Mouse (Mus musculus) heart, postnatal 10 days (tissue): ENCODE data around the gene Hist1h2ao. TPM values are rescaled to one million over a fixed set of nuclear protein-coding genes. Genes with fewer than 3 reads are reported as not detected.
A peak's percentile ranks its signal among the peaks of the same experiment; 100 is the strongest.
"Not testable (repeated sequence)": the region's sequence is repeated elsewhere in the genome, so short reads cannot be mapped to it uniquely, and the experiment has no call there.

Experiments
- DNase-seq, 2 experiments: peaks; one replicate each; pipeline ENCODE4 v3.0.0; 2021
- intact Hi-C: fragments of 180-260 bp; cut with DNase I; formaldehyde crosslinking; loops from one replicate; pipeline ENCODE4 v1.15.1; 2025
- total RNA-seq, 2 experiments: library from RNA; stranded (reverse); gene quantifications; 2 replicates each; pipeline ENCODE4 v1.2.3; 2021

Hist1h2ao gene
- total RNA-seq, 2 experiments from 2014 or later, result not detected

DNA sequence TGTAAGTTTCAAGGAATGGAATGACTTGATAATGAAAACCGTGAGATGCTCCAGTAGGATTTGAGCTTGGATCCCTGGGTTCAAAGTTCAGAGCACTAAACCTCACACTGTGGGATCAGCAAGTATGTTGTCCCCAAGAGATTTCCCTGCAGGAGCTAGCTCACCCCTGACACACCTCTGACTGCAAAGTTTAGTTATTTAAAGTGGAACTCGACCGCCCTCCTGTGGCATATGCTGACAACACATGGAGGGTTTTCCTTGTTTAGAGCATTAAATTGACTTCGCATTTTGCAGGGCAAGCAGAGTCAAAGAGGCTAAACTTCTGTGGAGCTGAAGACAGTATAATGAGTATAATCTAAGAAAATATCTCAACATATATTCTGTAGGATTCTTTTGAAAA is 7.2 kb upstream of the Hist1h2ao start:
- DNase-seq, intact Hi-C loops: not testable (repeated sequence)

- DNase-seq, intact Hi-C loops: not testable (repeated sequence)
These were observed 809 bp downstream of the Hist1h2ao start for GRCm38 (mm10) chr13:21811074-21811473.

GRCm38 (mm10) chr13:21811539-21811938 is 1.3 kb downstream of the Hist1h2ao start, which contains the start of gene Hist1h4m:
Gene Hist1h4m, plus strand, starts transcription at chr13:21811746.
- intact Hi-C loops, result not testable (repeated sequence)
- DNase-seq, result peak; percentile 39 to 52

DNA sequence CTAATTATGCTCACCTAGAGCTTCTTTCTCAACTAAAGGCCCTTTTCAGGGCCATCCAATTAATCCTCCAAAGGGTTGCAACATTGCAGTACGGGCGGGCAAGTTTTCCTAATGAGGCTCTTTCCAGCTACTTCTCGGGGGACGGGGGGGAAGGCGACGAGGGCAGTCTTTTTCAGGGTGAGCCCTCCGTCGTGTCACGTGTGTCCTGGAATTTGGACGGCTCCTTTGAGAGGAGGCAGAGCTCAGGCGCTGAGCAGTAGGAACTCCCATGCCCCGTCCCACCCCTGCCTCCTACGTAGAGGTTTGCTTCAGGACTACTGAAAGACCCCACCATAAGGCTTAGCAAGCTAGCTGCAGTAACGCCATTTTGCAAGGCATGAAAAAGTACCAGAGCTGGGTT is 1.8 kb downstream of the Hist1h2ao start:
- intact Hi-C loops, DNase-seq: not testable (repeated sequence)

DNA sequence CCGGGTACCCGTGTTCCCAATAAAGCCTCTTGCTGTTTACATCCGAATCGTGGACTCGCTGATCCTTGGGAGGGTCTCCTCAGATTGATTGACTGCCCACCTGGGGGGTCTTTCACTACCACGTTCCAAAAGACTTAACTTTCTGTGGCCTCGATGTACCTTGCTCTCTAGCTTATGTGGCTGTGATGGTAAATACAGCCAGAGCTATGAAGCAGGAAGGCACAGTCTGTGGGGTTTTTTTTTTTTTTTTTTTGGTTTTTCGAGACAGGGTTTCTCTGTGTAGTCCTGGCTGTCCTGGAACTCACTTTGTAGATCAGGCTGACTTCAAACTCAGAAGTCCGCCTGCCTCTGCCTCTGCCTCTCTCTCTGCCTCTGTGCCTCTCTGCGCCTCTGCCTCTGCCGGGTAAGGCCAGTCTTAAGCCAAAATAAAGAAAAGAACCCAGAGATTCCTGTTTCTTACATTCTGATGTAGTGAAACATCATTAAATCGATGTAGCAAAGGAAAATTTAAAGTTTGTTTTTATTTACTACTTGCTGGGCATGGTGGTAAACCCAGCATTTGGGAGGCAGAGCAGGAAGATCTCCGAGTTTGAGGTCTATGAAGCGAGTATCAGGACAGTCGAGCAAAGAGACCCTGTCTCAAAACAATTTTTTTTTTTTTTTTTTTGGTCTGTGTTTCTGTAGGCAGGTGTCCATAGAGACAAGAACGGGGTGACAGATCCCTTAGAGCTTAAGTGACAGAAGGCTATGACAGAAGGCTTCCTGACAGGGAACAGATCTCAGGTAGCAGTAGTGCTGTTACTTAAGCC is 10.0 kb downstream of the Hist1h2ao start:
- not testable (repeated sequence) for DNase-seq

GRCm38 (mm10) chr13:21828511-21828910 is 18.2 kb downstream of the Hist1h2ao start:
- no peak for DNase-seq
- intact Hi-C loops, result loop anchor here (10.0 kb wide), 2 partner anchors 206 to 1916 kb away; partner anchors contain the start of genes Hist1h2ah, Hist1h2bb, Hist1h2bk and Hist1h3c

More for the DNA sequence above, 10.0 kb downstream of the Hist1h2ao start:
- intact Hi-C loops, result loop anchor here (10.0 kb wide), 2 partner anchors 215 to 1925 kb away; partner anchors contain the start of genes Hist1h2ah, Hist1h2bb, Hist1h2bk and Hist1h3c

- no peak for DNase-seq
- intact Hi-C loops, result no loop called here
These were observed 20.1 kb downstream of the Hist1h2ao start for GRCm38 (mm10) chr13:21830344-21830743.

DNA sequence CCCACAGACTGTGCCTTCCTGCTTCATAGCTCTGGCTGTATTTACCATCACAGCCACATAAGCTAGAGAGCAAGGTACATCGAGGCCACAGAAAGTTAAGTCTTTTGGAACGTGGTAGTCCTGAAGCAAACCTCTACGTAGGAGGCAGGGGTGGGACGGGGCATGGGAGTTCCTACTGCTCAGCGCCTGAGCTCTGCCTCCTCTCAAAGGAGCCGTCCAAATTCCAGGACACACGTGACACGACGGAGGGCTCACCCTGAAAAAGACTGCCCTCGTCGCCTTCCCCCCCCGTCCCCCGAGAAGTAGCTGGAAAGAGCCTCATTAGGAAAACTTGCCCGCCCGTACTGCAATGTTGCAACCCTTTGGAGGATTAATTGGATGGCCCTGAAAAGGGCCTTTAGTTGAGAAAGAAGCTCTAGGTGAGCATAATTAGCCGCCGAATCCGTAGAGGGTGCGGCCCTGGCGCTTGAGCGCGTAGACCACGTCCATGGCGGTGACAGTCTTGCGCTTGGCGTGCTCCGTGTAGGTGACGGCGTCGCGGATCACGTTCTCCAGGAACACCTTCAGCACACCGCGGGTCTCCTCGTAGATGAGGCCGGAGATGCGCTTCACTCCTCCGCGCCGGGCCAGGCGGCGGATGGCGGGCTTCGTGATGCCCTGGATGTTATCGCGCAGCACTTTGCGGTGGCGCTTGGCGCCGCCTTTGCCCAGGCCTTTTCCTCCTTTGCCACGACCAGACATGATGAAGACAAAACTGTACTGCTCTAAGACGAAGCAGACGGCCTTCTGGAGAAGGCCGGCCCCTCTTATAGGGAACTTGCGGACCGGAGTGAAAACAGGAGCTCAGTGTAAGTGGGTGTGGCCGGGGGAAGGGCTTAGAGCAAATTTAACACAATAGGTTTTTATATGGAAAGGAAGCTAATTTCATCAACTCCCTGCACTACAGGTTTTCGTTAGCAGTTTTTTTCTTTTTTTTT is 21.4 kb downstream of the Hist1h2ao start, which contains the start of gene Hist1h4n:
TSS of gene Hist1h4n (minus strand) at position 779 of the 977 bp plus-strand sequence.
- intact Hi-C loops, result not testable (repeated sequence)
- DNase-seq, result peak; percentile 25 to 30

- DNase-seq, intact Hi-C loops: not testable (repeated sequence)
These were observed 23.2 kb downstream of the Hist1h2ao start, which contains the start of the genes Hist1h2ap and Hist1h2br for GRCm38 (mm10) chr13:21833461-21833860. Gene Hist1h2ap, minus strand, starts transcription at chr13:21833507. Gene Hist1h2br, plus strand, starts transcription at chr13:21833743.

- DNase-seq, intact Hi-C loops: not testable (repeated sequence)
These were observed 30.2 kb downstream of the Hist1h2ao start for GRCm38 (mm10) chr13:21840508-21840907.

GRCm38 (mm10) chr13:21846356-21846755 is 36.1 kb downstream of the Hist1h2ao start:
- intact Hi-C loops, DNase-seq: not testable (repeated sequence)

GRCm38 (mm10) chr13:21847883-21848282 is 37.6 kb downstream of the Hist1h2ao start:
- intact Hi-C loops, result no loop called here
- DNase-seq, result no peak

DNA sequence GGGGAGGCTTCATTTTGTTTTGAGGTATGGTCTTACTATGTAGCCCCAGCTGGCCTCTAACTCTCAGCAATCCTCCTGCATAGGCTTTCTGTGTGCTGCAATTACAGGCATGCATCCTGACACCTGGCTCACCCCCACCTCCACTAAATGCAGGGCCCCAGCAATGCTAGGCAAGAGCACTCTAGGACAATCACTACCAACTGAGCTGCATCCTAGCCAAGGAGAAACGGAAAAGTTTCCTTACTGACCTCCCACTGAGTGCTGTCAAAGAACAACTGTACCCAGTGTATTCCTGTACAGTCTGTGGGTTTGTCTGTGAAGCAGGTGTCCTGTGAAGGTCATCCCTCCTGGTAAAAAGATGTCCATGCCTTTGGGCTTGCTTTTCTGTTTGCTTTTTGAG is 40.4 kb downstream of the Hist1h2ao start:
- DNase-seq, result not testable (repeated sequence)
- intact Hi-C loops, result loop anchor here (10.0 kb wide), 2 partner anchors 94 to 174 kb away; partner anchors contain the start of gene Zfp184

DNA sequence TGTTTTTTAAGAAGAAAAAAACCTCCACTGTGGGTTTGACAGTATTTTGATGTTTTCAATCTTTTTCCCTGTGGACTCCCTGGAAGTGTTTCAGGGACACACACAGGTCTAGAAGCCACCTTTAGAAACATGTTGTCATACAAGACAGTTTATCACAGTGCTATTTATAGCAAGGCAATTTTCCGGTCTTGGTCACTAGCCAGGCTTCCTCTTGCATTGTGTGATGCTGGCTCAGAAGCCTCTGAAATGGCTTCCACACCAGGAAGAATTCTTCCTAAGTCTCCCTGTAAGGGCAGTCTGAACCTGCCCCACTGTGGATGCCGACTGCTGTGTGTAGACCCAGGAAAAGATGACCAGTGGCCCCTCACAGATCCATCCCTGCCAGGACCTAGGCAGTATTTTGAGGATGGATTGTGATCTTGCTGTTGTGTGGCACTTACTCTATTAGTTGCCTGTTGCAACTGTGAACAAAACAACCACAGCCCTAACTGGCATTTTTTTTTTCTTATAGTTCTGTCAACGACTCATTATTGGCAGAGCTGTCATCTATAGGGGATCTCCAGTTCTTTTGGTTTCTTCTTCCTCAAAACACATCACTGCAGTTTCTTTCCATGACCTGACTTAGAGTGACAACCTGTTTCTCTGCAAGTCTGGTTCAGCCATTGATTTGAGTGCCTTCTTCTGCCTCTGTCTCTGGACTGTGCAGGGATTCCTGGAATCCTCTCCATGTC is 42.1 kb downstream of the Hist1h2ao start:
- DNase-seq, result peak; percentile 88 to 89
- intact Hi-C loops, result loop anchor here (10.0 kb wide), 2 partner anchors 92 to 172 kb away; partner anchors contain the start of gene Zfp184

GRCm38 (mm10) chr13:21855146-21855545 is 44.9 kb downstream of the Hist1h2ao start:
- peak; percentile 31 to 51 for DNase-seq

DNA sequence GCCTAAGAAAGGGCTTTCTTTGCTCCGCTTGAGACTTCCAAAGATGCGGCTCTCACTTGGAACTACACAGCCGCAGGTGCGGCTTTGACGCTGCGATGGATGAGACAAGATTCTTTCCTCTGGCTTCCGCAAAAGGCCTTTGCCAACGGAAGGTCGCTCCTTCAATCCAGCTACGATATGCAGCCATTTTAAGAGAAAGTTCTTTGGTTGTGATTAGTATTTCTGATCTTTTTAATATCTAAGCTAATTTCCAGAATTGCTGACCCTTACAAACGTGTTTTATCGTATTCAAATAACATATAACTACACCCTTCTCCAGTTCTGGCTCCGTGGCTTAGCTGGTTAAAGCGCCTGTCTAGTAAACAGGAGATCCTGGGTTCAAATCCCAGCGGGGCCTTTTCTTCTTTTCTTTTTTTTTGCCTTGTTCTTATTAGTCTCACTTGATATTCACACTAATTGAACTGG is 45.5 kb downstream of the Hist1h2ao start:
- intact Hi-C loops, result loop anchor here (10.0 kb wide), 2 partner anchors 89 to 169 kb away; partner anchors contain the start of gene Zfp184
- peak; percentile 14 to 37 for DNase-seq

More at GRCm38 (mm10) chr13:21855146-21855545, 44.9 kb downstream of the Hist1h2ao start:
- intact Hi-C loops, result loop anchor here (10.0 kb wide), 2 partner anchors 90 to 170 kb away; partner anchors contain the start of gene Zfp184
